Mouse (Mus musculus): ENCODE measurements around the gene Lpcat1.

DNA sequence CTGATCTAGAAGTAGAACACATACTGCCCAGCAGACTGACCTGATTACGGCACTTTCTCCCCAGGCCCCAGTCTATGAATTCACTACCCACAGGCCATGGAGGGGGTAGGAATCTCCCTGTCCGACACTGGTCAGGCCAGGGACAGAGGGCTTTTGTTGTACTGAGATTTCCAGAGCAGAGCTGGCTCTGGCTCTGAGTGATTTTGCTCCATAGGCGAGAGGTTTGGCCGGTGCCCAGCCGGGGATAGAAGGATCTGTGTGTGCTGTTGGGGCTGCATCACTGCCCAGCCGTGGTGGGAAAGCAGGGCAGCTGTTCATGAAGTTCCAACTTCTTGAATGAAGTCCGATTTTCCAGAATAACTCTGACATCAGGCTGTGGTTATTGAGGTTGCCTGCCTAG is 20.1 kb upstream of the Lpcat1 start:
- TF ChIP-seq POLR2A (IDR thresholded peaks at IDR 0.05; ENCODE audit: borderline replicate concordance, insufficient read depth, low read length) (no peak), CTCF (IDR thresholded peaks at IDR 0.05; ENCODE audit: borderline replicate concordance, insufficient read depth, low read depth, low read length) (no peak)

Measured in cerebellum, adult 2 months (tissue).